Mouse (Mus musculus) heart, postnatal 0 days (tissue): ENCODE measurements at regions not wholly inside any gene's neighbourhood (a gene's known extent, or its start where the extent isn't known, plus 50 kb on each side); places are given as distances from the start of the nearest gene placed in this dataset.

Source experiments
- CTCF ChIP-seq: IDR thresholded peaks from 2 replicates; pipeline ENCODE4 v1.5.1; 2016; ENCODE audit warnings: antibody characterized with exemption, control low read depth, low read depth
- EP300 ChIP-seq: IDR thresholded peaks from 2 replicates; pipeline ENCODE4 v1.6.1; 2016; ENCODE audit warnings: antibody characterized with exemption, low read depth

DNA sequence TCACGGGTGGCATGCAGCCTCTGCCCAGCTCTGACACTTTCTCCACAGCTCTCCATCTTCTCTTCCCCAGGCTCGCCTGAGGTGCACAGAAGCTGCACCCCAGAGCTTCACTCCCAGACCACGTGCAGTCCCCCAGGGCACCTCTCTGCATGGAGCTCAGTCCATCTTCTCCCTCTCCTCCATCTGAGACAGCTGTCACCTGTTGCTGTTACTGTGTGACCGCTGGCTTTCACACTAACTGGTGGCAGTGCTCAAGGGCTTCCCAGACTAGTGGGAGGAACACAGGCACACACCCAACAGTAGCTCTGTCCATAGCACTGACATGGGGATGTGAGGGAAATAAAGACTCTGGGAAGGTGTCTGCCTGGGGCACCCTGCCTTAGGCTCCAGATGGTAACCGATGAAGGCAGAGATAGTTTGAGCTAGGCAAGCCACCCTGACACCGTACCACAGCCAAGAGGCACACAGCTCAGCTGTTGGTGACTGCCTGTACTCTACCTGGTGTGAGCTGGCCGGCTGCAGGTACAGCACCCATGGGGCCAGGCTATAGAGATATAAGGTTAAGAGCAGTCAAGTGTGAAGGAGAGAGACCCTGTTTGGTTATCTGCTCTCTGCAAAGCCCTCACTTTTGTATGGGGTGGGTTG lies 94.9 kb downstream of the 1810010D01Rik start:
- no peak for TF ChIP-seq EP300
- no peak for TF ChIP-seq CTCF
